ENCODE assay signal across 17 mouse cellular contexts in genomic region chr15:60903763-60904697, GRCm38 (mm10). TPM values are rescaled to one million over a fixed set of nuclear protein-coding genes. Genes with fewer than 3 reads are reported as not detected.
A peak's percentile ranks its signal among the peaks of the same experiment; 100 is the strongest.
DNase-seq lines count a peak whose midpoint lies in the region.
"Had no signal": no experiment of that assay in that cellular context is flagged by ENCODE, and none has a peak within 500 bp of the region (broad histone marks: within the 10 kb centered on the region; RNA-seq: fewer than 3 reads in every experiment).

No protein-coding gene starts in this region.

- peak; percentile 24 for DNase-seq in adrenal gland, postnatal 10 days
- DNase-seq in adrenal gland, postnatal 4 days (ENCODE audit: low spot score in 2 of 2): no peak
- peak; percentile 3 for DNase-seq in layer of hippocampus, adult 9-11 months
- no peak for DNase-seq in layer of hippocampus, adult 9-10 months (ENCODE audit: low spot score)
- DNase-seq in right cerebral cortex, postnatal 10 days (ENCODE audit: low spot score in 2 of 2): peak; percentile 24 to 35
- DNase-seq in right cerebral cortex, postnatal 25 days: no peak
- DNase-seq in spleen, adult 18-20 months: no peak
- DNase-seq in gastrocnemius, adult 8-10 months (ENCODE audit: low spot score in 2 of 2): no peak
- DNase-seq: adrenal gland, adult 8-10 months; cerebellum, adult 9-11 months; gastrocnemius, postnatal 36 days; heart, postnatal 14 days; kidney, postnatal 4 days; right cerebral cortex, postnatal 4 days had no signal

RNA-seq across cellular contexts. Expression of gene A1bg, which starts 18.8 kb away (rescaled TPM):
- not detected for total RNA-seq in adrenal gland, postnatal 10 days (2021)
- total RNA-seq in adrenal gland, postnatal 4 days (2021): not detected
- total RNA-seq in gastrocnemius, adult 8-10 months (2022): not detected
- total RNA-seq: CH12.LX; gastrocnemius, postnatal 36 days; heart, postnatal 14 days; layer of hippocampus, postnatal 25 days; monocyte, adult 5-6 weeks had no signal

RNA-seq across cellular contexts. Expression of gene Fam84b, which starts 50.5 kb away (rescaled TPM):
- total RNA-seq in adrenal gland, postnatal 10 days (2021): 10 to 100 TPM; 16.7 to 20.5 TPM
- total RNA-seq in adrenal gland, postnatal 4 days (2021): 10 to 100 TPM; 22.6 to 24.1 TPM
- total RNA-seq in gastrocnemius, adult 8-10 months (2022): 1 to 10 TPM; 1.9 to 2.6 (median 2.0) TPM

Comparison
In these comparisons a context has a peak if more than half of its experiments do, and no peak if none do; other contexts are left out.
1. DNase-seq: peak in adrenal gland, postnatal 10 days (single experiment), layer of hippocampus, adult 9-11 months (single experiment) and right cerebral cortex, postnatal 10 days (2 of 2); none in adrenal gland, postnatal 4 days (0 of 2), layer of hippocampus, adult 9-10 months (single experiment), right cerebral cortex, postnatal 25 days (single experiment), spleen, adult 18-20 months (0 of 2) and gastrocnemius, adult 8-10 months (0 of 2).
2. RNA of gene Fam84b, which starts 50.5 kb away (total RNA-seq): 22.6 to 24.1 TPM in adrenal gland, postnatal 4 days and 16.7 to 20.5 TPM in adrenal gland, postnatal 10 days; 1.9 to 2.6 TPM in gastrocnemius, adult 8-10 months; every median in the first group is over 4 times any median in the second.